Mouse (Mus musculus) bone marrow, adult 2 months (tissue): ENCODE results near the gene Dnajb14. TPM values are rescaled to one million over a fixed set of nuclear protein-coding genes. Genes with fewer than 3 reads are reported as not detected.

Experiments used
- H3K27ac ChIP-seq: fragments of 200-500 bp; 2 replicates; pipeline ENCODE4 v1.5.1; 2012; ENCODE audit warnings: low read depth, mild to moderate bottlenecking, control low read depth, inconsistent platforms, low read length; ENCODE audit not compliant: control insufficient read depth, poor library complexity, insufficient read depth
- H3K4me1 ChIP-seq: fragments of 200-500 bp; 2 replicates; pipeline ENCODE4 v1.6.1; 2011; ENCODE audit warnings: low read length; ENCODE audit not compliant: control insufficient read depth, insufficient read depth
- H3K4me3 ChIP-seq: fragments of 200-500 bp; replicated peaks from 2 replicates; pipeline ENCODE3; 2011; ENCODE audit warnings: mild to moderate bottlenecking, low read depth, low read length, control low read depth; ENCODE audit not compliant: control insufficient read depth
- CTCF ChIP-seq: fragments of 200-500 bp; IDR thresholded peaks from 2 replicates; pipeline ENCODE4 v1.5.1; 2011; ENCODE audit warnings: low read length, control low read depth; ENCODE audit not compliant: control insufficient read depth, insufficient read depth
- POLR2A ChIP-seq: fragments of 200-500 bp; IDR thresholded peaks from 2 replicates; pipeline ENCODE4 v1.6.1; 2011; ENCODE audit warnings: low read depth, mild to moderate bottlenecking, control low read depth, low read length, borderline replicate concordance; ENCODE audit not compliant: control insufficient read depth
- WGBS: fragments of 180-500 bp; shearing (Covaris S2); methylation state at CpG from one replicate; pipeline ENCODE4 v1.1.7; 2018; 5-methylcytosine and 5-hydroxymethylcytosine counted together
- polyA plus RNA-seq: library from polyadenylated mRNA; stranded (reverse); fragments of >200 nt; gene quantifications from 2 replicates; pipeline ENCODE4 v1.2.4, GENCODE M21; 2011; ENCODE audit warnings: low replicate concordance; ENCODE audit not compliant: missing spikeins, insufficient read depth, insufficient read length

Gene Dnajb14
- polyA plus RNA-seq, 1 experiment: 5.7 TPM

DNA sequence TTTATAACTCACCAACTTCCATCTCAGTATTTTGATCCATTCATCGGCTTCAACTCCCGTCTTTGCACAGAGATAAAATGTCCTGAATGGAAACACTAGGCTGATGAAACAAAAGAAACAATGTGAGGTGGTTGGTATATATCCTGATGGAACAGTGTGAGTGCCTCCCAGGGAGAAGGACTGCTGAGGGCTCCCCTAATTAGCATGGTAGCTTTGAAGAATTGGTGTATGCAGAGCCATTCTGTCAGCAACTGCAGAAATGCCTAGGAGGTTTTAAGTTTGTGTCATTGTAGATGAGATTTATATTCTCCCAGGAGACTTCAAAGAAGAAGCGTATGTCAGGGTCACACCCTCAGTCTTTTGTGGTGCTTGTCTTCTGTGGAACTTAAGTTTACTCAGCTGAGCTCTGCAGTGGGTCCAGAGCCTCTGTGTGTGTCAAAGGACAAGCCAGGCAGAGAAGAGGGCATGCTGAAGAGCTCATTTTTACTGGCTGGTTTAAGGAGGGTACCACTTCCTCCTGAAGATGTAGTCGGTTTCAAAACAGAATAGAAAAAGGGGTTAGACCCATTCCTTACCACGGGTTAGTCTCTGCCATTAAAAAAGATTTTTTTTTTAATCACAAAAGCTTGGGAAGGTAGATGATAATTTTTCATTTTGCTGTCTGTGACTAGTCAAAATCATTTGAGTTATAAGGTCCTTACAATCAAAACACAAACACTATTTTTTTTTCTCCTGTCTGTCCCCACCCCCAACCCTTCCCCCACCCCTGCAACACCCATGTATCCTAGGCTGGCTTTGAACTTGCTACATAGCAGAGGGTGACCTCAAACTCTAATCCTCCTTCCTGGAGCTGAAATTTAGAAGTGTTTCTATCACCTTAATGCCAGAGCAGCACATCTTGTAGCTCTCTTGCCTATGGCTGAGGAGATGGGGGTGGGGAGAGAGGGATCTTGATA, 68.4 kb downstream of the Dnajb14 start:
- TF ChIP-seq CTCF: no peak
- TF ChIP-seq POLR2A: no peak
- H3K4me1 ChIP-seq: peaks cover under 1% of the 10 kb centered on the region
- H3K4me3 ChIP-seq: no peak overlapping the region
- H3K27ac ChIP-seq: no peak overlapping the region
- WGBS: 70% methylated on average over 5 of the region's 5 CpGs

DNA sequence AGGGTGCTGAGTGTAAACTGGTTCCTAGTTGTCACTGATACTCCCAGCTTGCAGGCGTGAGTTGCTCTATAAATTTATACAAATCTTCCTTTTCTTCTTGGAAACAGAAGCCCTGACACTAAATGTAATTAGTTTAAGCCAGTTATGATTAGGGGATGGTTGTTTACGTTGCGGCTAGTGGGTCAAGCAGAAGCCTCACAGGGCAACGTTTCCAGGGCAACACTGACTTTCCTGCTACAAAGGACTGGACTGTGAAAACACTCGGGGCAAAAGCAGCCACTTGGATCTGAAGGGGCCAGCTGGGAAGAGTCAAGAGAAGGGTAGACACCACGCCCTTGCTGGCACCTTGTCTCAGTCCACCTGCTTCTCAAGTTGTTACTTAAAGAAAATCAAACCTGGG, 69.1 kb downstream of the Dnajb14 start:
- no peak for TF ChIP-seq POLR2A
- no peak for TF ChIP-seq CTCF
- Histone ChIP-seq H3K27ac (no peak overlapping the region), H3K4me3 (no peak overlapping the region), H3K4me1 (peaks cover 2% of the 10 kb centered on the region)
- 83% methylated on average over 6 of the region's 6 CpGs for WGBS

- 75% methylated on average over 6 of the region's 6 CpGs for WGBS
- Histone ChIP-seq H3K4me3 (no peak overlapping the region), H3K27ac (no peak overlapping the region), H3K4me1 (peaks cover 2% of the 10 kb centered on the region)
- TF ChIP-seq CTCF (peak; percentile 18; the same call in 1 of the 2 replicates), POLR2A (no peak)
These were observed 71.1 kb downstream of the Dnajb14 start for GRCm38 (mm10) chr3:137938608-137939007.

GRCm38 (mm10) chr3:137940757-137941156, 73.3 kb downstream of the Dnajb14 start:
- Histone ChIP-seq H3K27ac (peak overlapping the region; percentile 81; the same call in 1 of the 2 replicates), H3K4me3 (no peak overlapping the region), H3K4me1 (peaks cover 2% of the 10 kb centered on the region)
- WGBS: 58% methylated on average over 4 of the region's 4 CpGs
- TF ChIP-seq CTCF (no peak), POLR2A (no peak)

GRCm38 (mm10) chr3:137941555-137941954, 74.1 kb downstream of the Dnajb14 start:
- TF ChIP-seq CTCF (no peak), POLR2A (no peak)
- H3K4me1 ChIP-seq: peaks cover 4% of the 10 kb centered on the region
- no peak overlapping the region for H3K4me3 ChIP-seq
- H3K27ac ChIP-seq: no peak overlapping the region

DNA sequence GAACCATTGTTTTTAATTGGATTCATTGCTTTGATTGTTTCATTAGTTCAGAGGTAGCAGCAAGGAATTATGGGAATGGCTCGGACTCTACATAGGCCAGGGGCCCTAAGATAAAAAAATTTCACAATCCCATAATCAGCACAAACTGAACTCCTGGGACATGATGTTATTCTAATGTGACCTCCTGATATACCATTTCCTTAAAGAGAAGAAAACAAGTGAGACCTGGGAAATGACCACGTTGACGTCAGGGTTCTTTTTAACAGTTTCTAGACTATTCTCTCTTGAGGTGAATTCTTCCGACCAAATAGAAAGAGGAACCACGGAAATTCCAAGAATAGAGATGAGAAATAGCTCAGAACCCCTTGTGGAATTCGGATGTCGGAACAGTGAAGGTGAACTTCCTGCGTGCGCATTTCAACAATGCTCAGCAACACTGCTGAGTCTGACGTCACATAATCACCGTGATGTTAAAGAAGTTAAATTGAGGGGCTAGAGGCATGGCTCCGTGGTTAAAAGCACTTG, 74.7 kb downstream of the Dnajb14 start:
- H3K4me3 ChIP-seq: no peak overlapping the region
- peaks cover 6% of the 10 kb centered on the region for H3K4me1 ChIP-seq
- TF ChIP-seq POLR2A: no peak
- TF ChIP-seq CTCF: no peak
- 73% methylated on average over 12 of the region's 12 CpGs for WGBS
- H3K27ac ChIP-seq: no peak overlapping the region

GRCm38 (mm10) chr3:137943737-137944154, 76.3 kb downstream of the Dnajb14 start:
- Histone ChIP-seq H3K4me1 (peaks cover 7% of the 10 kb centered on the region), H3K27ac (no peak overlapping the region), H3K4me3 (no peak overlapping the region)
- 59% methylated on average over 6 of the region's 6 CpGs for WGBS
- TF ChIP-seq CTCF (no peak), POLR2A (no peak)

DNA sequence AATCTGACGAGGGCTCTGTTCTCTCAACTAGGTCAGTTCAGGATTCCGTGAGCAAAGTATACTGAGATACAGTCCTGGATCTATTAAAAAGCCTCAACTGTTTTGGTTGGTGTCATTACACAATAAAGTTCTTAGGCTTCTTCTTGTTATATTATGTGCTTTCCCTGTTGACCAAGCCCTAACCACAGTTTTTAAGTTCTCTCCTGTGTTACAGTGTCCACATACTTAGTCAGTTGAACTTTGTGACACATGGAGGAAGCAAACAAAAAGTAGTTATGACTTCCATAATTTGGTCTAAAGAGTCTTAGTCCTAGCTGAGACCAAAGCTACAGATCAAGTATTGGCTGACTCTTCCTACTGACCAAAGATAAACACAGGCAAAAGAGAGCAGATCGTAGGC, 79.4 kb downstream of the Dnajb14 start:
- H3K27ac ChIP-seq: peak overlapping the region; percentile 85; the same call in 1 of the 2 replicates
- no peak for TF ChIP-seq CTCF
- no peak for TF ChIP-seq POLR2A
- H3K4me1 ChIP-seq: peaks cover 13% of the 10 kb centered on the region
- no peak overlapping the region for H3K4me3 ChIP-seq
- WGBS: 50% methylated on average over 3 of the region's 3 CpGs

DNA sequence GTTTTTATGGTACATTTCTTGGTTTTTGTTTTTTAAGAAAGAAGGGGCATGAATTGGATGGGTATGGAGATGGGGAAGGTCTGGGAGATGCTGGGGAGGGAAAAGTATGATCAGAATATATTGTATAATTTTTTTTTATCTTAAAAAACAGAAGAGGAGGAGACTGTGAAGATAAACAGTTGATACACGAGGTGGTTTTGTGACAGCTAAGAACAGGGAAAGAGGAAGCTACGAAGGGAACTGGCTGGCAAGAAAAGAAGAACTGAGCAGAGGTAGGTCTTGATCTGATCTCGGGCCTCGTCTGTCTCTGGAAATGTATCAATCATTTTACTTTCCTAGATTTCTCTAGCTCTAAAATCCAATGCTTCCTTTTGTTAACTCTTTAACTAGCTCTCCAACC, 80.0 kb downstream of the Dnajb14 start:
- Histone ChIP-seq H3K4me3 (no peak overlapping the region), H3K4me1 (peaks cover 19% of the 10 kb centered on the region), H3K27ac (no peak overlapping the region)
- TF ChIP-seq POLR2A: no peak
- TF ChIP-seq CTCF: no peak
- WGBS: 10% methylated on average over 4 of the region's 4 CpGs
